Mouse (Mus musculus): ENCODE results near the gene 6030408B16Rik. TPM values are rescaled to one million over a fixed set of nuclear protein-coding genes. Genes with fewer than 3 reads are reported as not detected.

The 6030408B16Rik gene
- total and polyA plus RNA-seq, 2 experiments from 2014 or later, result 0.30 to 1.00 TPM

- H3K9me3 ChIP-seq (ENCODE audit: low read length), result no peaks in the 10 kb centered on the region
- H3K4me2 ChIP-seq (ENCODE audit: low read depth), result peak overlapping the region; percentile 43
- ATAC-seq (0 out of 2 replicates have a peak, but pooled peaks have one; percentile 9), DNase-seq (no peak)
- H3K36me3 ChIP-seq (ENCODE audit: insufficient read depth), result no peaks in the 10 kb centered on the region
- no peak for TF ChIP-seq CTCF (IDR thresholded peaks at IDR 0.05; ENCODE audit: low read depth)
- 51% methylated on average over 13 of the region's 13 CpGs for WGBS
- H3K9ac ChIP-seq, result 0 out of 2 replicates have a peak overlapping the region, but pooled peaks have one; percentile 35
- no peak overlapping the region for H3K27ac ChIP-seq (ENCODE audit: low read depth, low read length)
- peaks cover 8% of the 10 kb centered on the region; the same call in 1 of the 2 replicates for H3K4me1 ChIP-seq (ENCODE audit: insufficient read depth)
- H3K27me3 ChIP-seq (ENCODE audit: insufficient read depth, low read length), result no peaks in the 10 kb centered on the region
- peak overlapping the region; percentile 30 for H3K4me3 ChIP-seq (ENCODE audit: low read depth, low read length)
Observed at GRCm38 (mm10) chr15:101316279-101316912, 23.4 kb downstream of the 6030408B16Rik start.

DNA sequence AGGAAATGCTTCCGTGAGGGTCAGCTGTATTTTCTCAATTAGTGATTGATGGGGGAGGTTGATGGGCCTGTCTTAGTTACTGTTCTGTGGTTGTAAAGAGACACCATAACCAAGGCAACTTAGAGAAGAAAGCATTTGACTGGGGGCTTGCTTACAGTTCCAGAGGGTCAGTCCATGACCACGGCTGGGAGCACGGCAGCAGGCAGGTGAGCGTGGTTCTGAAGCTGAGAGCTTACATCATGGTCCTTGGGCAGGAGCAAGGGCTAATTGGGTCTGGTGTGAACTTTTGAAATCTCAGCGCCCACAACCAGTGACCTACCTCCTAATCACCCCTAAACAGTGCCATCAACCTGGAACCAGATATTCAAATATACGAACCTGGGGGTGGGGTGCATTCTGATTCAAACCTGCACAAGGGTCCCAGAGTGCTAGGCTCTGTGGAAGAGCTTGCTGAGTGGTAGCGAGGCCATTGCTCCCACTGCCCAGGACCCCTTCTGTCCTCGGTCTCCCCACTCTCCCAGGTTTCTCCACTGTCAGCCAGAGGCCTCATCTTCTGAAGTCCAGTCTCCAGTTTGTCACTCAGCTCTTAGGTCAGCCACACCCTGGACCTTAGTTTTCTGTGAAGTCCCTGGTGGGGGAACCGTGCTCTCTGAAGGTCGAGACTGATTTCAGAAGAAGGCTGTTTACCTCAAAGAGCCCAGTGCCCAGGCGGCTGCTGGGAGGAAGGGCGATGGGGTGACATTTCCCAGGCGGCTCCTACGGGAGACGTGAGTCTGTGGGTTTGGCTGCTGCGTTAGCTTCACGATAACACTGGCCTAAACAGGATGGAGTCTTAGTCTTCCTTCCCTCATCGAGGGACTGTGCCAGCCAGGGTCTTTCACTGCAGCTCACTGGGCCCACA is 24.2 kb downstream of the 6030408B16Rik start:
- Histone ChIP-seq H3K9me3 (ENCODE audit: low read length) (no peaks in the 10 kb centered on the region), H3K4me1 (ENCODE audit: insufficient read depth) (peaks cover 8% of the 10 kb centered on the region; the same call in 1 of the 2 replicates), H3K4me2 (ENCODE audit: low read depth) (no peak overlapping the region), H3K36me3 (ENCODE audit: insufficient read depth) (no peaks in the 10 kb centered on the region), H3K9ac (no peak overlapping the region), H3K27me3 (ENCODE audit: insufficient read depth, low read length) (no peaks in the 10 kb centered on the region), H3K27ac (ENCODE audit: low read depth, low read length) (no peak overlapping the region), H3K4me3 (ENCODE audit: low read depth, low read length) (no peak overlapping the region)
- DNase-seq (no peak), ATAC-seq (no peak)
- 80% methylated on average over 18 of the region's 18 CpGs for WGBS
- TF ChIP-seq CTCF (IDR thresholded peaks at IDR 0.05; ENCODE audit: low read depth), result no peak

DNA sequence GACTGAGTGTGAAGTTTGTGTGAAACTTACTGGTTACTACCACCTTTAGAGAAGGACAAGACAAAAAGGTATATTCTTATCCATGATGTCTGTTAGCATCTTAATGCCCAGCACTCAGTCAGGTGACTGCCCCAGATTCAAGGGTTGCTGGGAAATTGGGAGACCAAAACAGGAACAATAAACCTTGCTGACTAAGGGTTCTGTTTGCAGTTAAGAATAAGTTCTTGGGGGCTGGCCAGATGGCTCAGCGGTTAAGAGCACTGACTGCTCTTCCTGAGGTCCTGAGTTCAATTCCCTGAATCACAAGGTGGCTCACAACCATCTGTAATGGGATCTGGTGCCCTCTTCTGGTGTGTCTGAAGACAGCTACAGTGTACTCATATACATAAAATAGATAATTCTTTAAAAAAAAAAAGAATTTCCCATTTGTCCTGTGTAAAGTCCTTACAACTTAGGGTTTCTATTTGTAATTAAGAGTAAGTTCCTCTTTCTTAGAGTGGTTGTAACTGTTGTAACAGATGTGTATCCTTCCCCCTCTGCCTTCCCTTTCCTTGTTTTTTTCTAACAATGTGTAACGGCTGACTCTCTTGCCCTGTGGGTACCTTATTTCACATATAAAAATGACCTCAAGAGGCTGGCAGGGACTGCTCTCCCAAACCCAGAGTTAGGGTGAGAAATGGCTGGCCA is 24.9 kb downstream of the 6030408B16Rik start:
- WGBS, result 81% methylated on average over 2 of the region's 2 CpGs
- no peaks in the 10 kb centered on the region for H3K36me3 ChIP-seq (ENCODE audit: insufficient read depth)
- ATAC-seq (no peak), DNase-seq (no peak)
- no peak overlapping the region for H3K27ac ChIP-seq (ENCODE audit: low read depth, low read length)
- peaks cover 8% of the 10 kb centered on the region; the same call in 1 of the 2 replicates for H3K4me1 ChIP-seq (ENCODE audit: insufficient read depth)
- no peak overlapping the region for H3K4me3 ChIP-seq (ENCODE audit: low read depth, low read length)
- H3K9ac ChIP-seq, result no peak overlapping the region
- TF ChIP-seq CTCF (IDR thresholded peaks at IDR 0.05; ENCODE audit: low read depth), result no peak
- no peaks in the 10 kb centered on the region for H3K27me3 ChIP-seq (ENCODE audit: insufficient read depth, low read length)
- no peak overlapping the region for H3K4me2 ChIP-seq (ENCODE audit: low read depth)
- no peaks in the 10 kb centered on the region for H3K9me3 ChIP-seq (ENCODE audit: low read length)

DNA sequence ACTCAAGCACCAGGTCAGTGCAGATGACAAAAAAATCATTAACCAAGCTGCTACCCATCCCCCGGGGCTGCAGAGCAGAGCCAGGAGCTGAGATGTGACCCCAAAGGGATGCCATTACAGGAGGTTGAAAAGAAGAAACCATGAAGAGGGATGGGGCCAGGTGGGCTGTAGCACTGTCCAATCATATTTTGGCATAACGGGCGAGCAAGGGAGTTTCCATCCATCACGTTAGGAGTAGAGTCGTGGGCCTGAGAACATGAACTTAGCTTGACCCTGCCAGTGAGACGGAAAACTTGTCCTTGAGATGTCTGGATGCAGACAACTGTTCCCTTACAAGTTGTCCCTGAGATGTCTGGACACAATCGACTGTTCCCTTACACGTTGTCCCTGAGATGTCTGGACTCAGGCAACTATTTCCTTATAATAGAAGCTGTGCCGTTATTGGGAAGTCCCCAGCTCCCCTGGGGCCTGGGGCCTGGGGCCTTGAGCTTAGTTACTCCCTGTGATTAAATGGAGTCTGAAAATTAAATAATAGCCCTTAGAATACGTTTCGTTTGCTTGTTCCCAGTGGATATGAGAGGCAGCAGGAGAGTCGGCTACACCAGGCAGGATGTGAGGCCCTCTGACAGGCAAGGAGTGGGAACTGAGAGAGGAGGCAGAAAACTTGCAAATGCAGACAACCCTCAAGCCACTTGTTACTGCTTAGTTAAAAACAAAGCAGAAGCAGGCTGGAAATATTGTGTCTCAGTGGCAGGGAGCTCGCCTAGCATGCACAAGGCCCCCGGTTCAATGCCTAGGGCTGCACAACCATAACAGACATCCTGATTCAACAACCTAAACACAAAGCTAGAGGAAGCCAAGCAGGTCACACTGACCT is 26.1 kb downstream of the 6030408B16Rik start:
- Histone ChIP-seq H3K4me2 (ENCODE audit: low read depth) (no peak overlapping the region), H3K9me3 (ENCODE audit: low read length) (no peaks in the 10 kb centered on the region), H3K9ac (no peak overlapping the region), H3K4me1 (ENCODE audit: insufficient read depth) (peaks cover 8% of the 10 kb centered on the region; the same call in 1 of the 2 replicates), H3K36me3 (ENCODE audit: insufficient read depth) (no peaks in the 10 kb centered on the region), H3K4me3 (ENCODE audit: low read depth, low read length) (no peak overlapping the region), H3K27ac (ENCODE audit: low read depth, low read length) (no peak overlapping the region), H3K27me3 (ENCODE audit: insufficient read depth, low read length) (no peaks in the 10 kb centered on the region)
- ATAC-seq (no peak), DNase-seq (no peak)
- whole genome bisulfite sequencing, result 65% methylated on average over 14 of the region's 14 CpGs
- TF ChIP-seq CTCF (IDR thresholded peaks at IDR 0.05; ENCODE audit: low read depth), result no peak

DNA sequence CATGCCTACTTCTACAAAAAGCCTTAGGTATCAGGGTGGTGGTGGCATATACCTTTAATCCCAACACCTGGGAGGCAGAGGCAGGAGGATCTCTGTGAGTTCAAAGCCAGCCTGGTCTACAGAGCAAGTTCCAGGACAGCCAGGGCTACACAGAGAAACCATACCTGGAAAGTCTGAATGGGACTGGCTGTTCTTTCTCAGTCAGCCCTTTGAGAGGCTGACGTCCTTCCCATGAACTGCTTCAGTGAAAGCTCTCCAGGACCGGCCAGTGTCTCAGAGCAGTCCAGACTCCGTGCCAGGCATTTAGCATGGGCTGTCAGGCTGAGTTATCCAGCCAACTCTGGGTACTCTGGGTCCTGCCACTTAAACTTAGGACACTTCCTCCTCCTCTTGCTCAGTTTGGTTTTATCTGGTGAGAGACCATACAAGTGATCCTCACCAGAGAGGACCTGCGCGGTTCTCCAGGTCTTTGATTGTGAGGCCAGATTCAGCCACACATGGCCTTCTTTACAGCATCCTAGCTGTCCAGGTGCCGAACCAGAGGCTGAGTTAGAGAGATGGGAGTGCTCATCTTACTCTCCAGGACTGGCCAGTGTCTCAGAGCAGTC is 27.1 kb downstream of the 6030408B16Rik start:
- DNase-seq, result no peak

GRCm38 (mm10) chr15:101320618-101321041 is 27.6 kb downstream of the 6030408B16Rik start:
- no peak overlapping the region for H3K4me3 ChIP-seq (ENCODE audit: low read depth, low read length)
- 77% methylated on average over 6 of the region's 6 CpGs for WGBS
- TF ChIP-seq CTCF (IDR thresholded peaks at IDR 0.05; ENCODE audit: low read depth), result no peak
- DNase-seq (no peak), ATAC-seq (no peak)
- H3K4me1 ChIP-seq (ENCODE audit: insufficient read depth), result peaks cover 8% of the 10 kb centered on the region; the same call in 1 of the 2 replicates
- H3K4me2 ChIP-seq (ENCODE audit: low read depth), result no peak overlapping the region
- H3K9ac ChIP-seq, result no peak overlapping the region
- no peaks in the 10 kb centered on the region for H3K27me3 ChIP-seq (ENCODE audit: insufficient read depth, low read length)
- H3K27ac ChIP-seq (ENCODE audit: low read depth, low read length), result no peak overlapping the region
- no peaks in the 10 kb centered on the region for H3K9me3 ChIP-seq (ENCODE audit: low read length)
- H3K36me3 ChIP-seq (ENCODE audit: insufficient read depth), result no peaks in the 10 kb centered on the region

More for the DNA sequence above, 27.1 kb downstream of the 6030408B16Rik start:
- Histone ChIP-seq H3K27ac (ENCODE audit: low read depth, low read length) (no peak overlapping the region), H3K27me3 (ENCODE audit: insufficient read depth, low read length) (no peaks in the 10 kb centered on the region), H3K9ac (no peak overlapping the region), H3K4me3 (ENCODE audit: low read depth, low read length) (no peak overlapping the region), H3K4me1 (ENCODE audit: insufficient read depth) (peaks cover 8% of the 10 kb centered on the region; the same call in 1 of the 2 replicates), H3K4me2 (ENCODE audit: low read depth) (no peak overlapping the region), H3K36me3 (ENCODE audit: insufficient read depth) (no peaks in the 10 kb centered on the region), H3K9me3 (ENCODE audit: low read length) (no peaks in the 10 kb centered on the region)
- WGBS, result 94% methylated on average over 6 of the region's 6 CpGs
- ATAC-seq, result no peak
- no peak for TF ChIP-seq CTCF (IDR thresholded peaks at IDR 0.05; ENCODE audit: low read depth)
